Mouse (Mus musculus) MEL (cell line): ENCODE data around the gene Aen. TPM values are rescaled to one million over a fixed set of nuclear protein-coding genes. Genes with fewer than 3 reads are reported as not detected.

ENCODE experiments used
- DNase-seq: peaks from one replicate; pipeline ENCODE4 v3.0.0; 2011; ENCODE audit warnings: low read depth, low spot score
- H3K27ac ChIP-seq: 2 replicates; pipeline ENCODE4 v1.5.1; 2012; ENCODE audit warnings: low read depth, mild to moderate bottlenecking, control low read depth, low read length, moderate library complexity; ENCODE audit not compliant: control insufficient read depth
- H3K27me3 ChIP-seq, 2 experiments: fragments of 150-350 bp in 1 of 2; sonication (generic) in 1 of 2; 2 replicates each; pipeline ENCODE4 v1.6.1; 2012; ENCODE audit warnings: low read length in 2 of 2, mild to moderate bottlenecking in 2 of 2, improper control_type of control experiment in 1 of 2, moderate library complexity in 1 of 2; ENCODE audit not compliant: insufficient read depth in 2 of 2, control insufficient read depth in 1 of 2
- H3K36me3 ChIP-seq, 2 experiments: 2 replicates each; pipeline ENCODE4 v1.6.1; 2012 to 2014; ENCODE audit warnings: low read length in 2 of 2, improper control_type of control experiment in 1 of 2, inconsistent platforms in 1 of 2, mild to moderate bottlenecking in 1 of 2; ENCODE audit not compliant: insufficient read depth in 2 of 2, control insufficient read depth in 1 of 2
- H3K4me1 ChIP-seq, 2 experiments: fragments of 150-350 bp in 1 of 2; sonication (generic) in 1 of 2; 2 replicates each; pipeline ENCODE4 v1.6.1; 2012; ENCODE audit warnings: low read length in 2 of 2, improper control_type of control experiment in 1 of 2, mild to moderate bottlenecking in 1 of 2; ENCODE audit not compliant: insufficient read depth in 2 of 2, control insufficient read depth in 1 of 2
- H3K4me3 ChIP-seq, 2 experiments: fragments of 150-350 bp in 1 of 2; sonication (generic) in 1 of 2; 2 replicates each; pipeline ENCODE4 v1.5.1; 2012; ENCODE audit warnings: low read depth in 2 of 2, low read length in 2 of 2, mild to moderate bottlenecking in 2 of 2, moderate library complexity in 2 of 2, control low read depth in 1 of 2, improper control_type of control experiment in 1 of 2; ENCODE audit not compliant: control insufficient read depth in 1 of 2, insufficient read depth in 1 of 2
- H3K79me2 ChIP-seq: 2 replicates; pipeline ENCODE4 v1.6.1; 2012; ENCODE audit warnings: mild to moderate bottlenecking, low read length, moderate library complexity; ENCODE audit not compliant: control insufficient read depth, poor library complexity, insufficient read depth
- H3K9ac ChIP-seq: 2 replicates; pipeline ENCODE4 v1.6.1; 2012; ENCODE audit warnings: low read depth, mild to moderate bottlenecking, control low read depth, low read length, moderate library complexity; ENCODE audit not compliant: control insufficient read depth, poor library complexity, severe bottlenecking
- H3K9me3 ChIP-seq: fragments of 150-350 bp; sonication (generic); replicated peaks from 2 replicates; pipeline ENCODE4 v1.6.1; 2012; ENCODE audit warnings: mild to moderate bottlenecking, low read length, improper control_type of control experiment, moderate library complexity; ENCODE audit not compliant: insufficient read depth
- CHD2 ChIP-seq: IDR thresholded peaks from 2 replicates; pipeline ENCODE4 v1.6.1; 2011; ENCODE audit warnings: low read length, improper control_type of control experiment
- CTCF ChIP-seq, 3 experiments: IDR thresholded peaks in 2 of 3; conservative IDR thresholded peaks in 1 of 3; 2 replicates each; pipeline ENCODE4 v1.5.1; 2011 to 2012; ENCODE audit warnings: low read length in 3 of 3, low read depth in 2 of 3, mild to moderate bottlenecking in 2 of 3, improper control_type of control experiment in 1 of 3, inconsistent platforms in 1 of 3, mixed read lengths in 1 of 3, moderate library complexity in 1 of 3; ENCODE audit not compliant: control insufficient read depth in 1 of 3, insufficient read depth in 1 of 3, poor library complexity in 1 of 3, severe bottlenecking in 1 of 3
- ETS1 ChIP-seq: IDR thresholded peaks from 2 replicates; pipeline ENCODE4 v1.6.1; 2012; ENCODE audit warnings: low read depth, mild to moderate bottlenecking, inconsistent platforms, low read length, improper control_type of control experiment, moderate library complexity
- GABPA ChIP-seq: IDR thresholded peaks from 2 replicates; pipeline ENCODE4 v1.6.1; 2012; ENCODE audit warnings: low read depth, mild to moderate bottlenecking, inconsistent platforms, low read length, improper control_type of control experiment, moderate library complexity
- GATA1 ChIP-seq: IDR thresholded peaks from 2 replicates; pipeline ENCODE4 v1.6.1; 2011; ENCODE audit warnings: low read depth, low read length, improper control_type of control experiment
- HCFC1 ChIP-seq: IDR thresholded peaks from 2 replicates; pipeline ENCODE4 v1.6.1; 2012; ENCODE audit warnings: low read depth, mild to moderate bottlenecking, inconsistent platforms, low read length, improper control_type of control experiment, moderate library complexity
- MAFK ChIP-seq: IDR thresholded peaks from 2 replicates; pipeline ENCODE4 v1.6.1; 2011; ENCODE audit warnings: low read depth, mild to moderate bottlenecking, low read length, improper control_type of control experiment, borderline replicate concordance
- MAZ ChIP-seq: IDR thresholded peaks from 2 replicates; pipeline ENCODE4 v1.6.1; 2012; ENCODE audit warnings: low read depth, mild to moderate bottlenecking, inconsistent platforms, low read length, improper control_type of control experiment
- MEF2A ChIP-seq: IDR thresholded peaks from 2 replicates; pipeline ENCODE4 v1.6.1; 2014; ENCODE audit warnings: low read depth, mild to moderate bottlenecking, inconsistent platforms, low read length, improper control_type of control experiment; ENCODE audit not compliant: poor library complexity, insufficient replicate concordance, severe bottlenecking; ENCODE audit errors: extremely low read depth
- MYC ChIP-seq: IDR thresholded peaks from 2 replicates; pipeline ENCODE4 v1.6.1; 2011; ENCODE audit warnings: low read depth, mild to moderate bottlenecking, low read length, improper control_type of control experiment, moderate library complexity
- POLR2A ChIP-seq, 2 experiments: IDR thresholded peaks; 2 replicates each; pipeline ENCODE4 v1.6.1; 2011 to 2012; ENCODE audit warnings: low read length in 2 of 2, mild to moderate bottlenecking in 2 of 2, control low read depth in 1 of 2, improper control_type of control experiment in 1 of 2, low read depth in 1 of 2, moderate library complexity in 1 of 2; ENCODE audit not compliant: control insufficient read depth in 1 of 2, insufficient read depth in 1 of 2, poor library complexity in 1 of 2
- POLR2AphosphoS5 ChIP-seq: IDR thresholded peaks from 2 replicates; pipeline ENCODE4 v1.6.1; 2012; ENCODE audit warnings: low read depth, borderline replicate concordance, mild to moderate bottlenecking, inconsistent platforms, low read length, moderate library complexity, mixed read lengths
- RCOR1 ChIP-seq: IDR thresholded peaks from 2 replicates; pipeline ENCODE4 v1.6.1; 2012; ENCODE audit warnings: low read depth, mild to moderate bottlenecking, inconsistent platforms, low read length, improper control_type of control experiment
- TCF12 ChIP-seq: IDR thresholded peaks from 2 replicates; pipeline ENCODE4 v1.6.1; 2014; ENCODE audit warnings: low read depth, mild to moderate bottlenecking, inconsistent platforms, low read length, improper control_type of control experiment, moderate library complexity
- USF1 ChIP-seq: IDR thresholded peaks from 2 replicates; pipeline ENCODE4 v1.6.1; 2014; ENCODE audit warnings: low read depth, mild to moderate bottlenecking, inconsistent platforms, low read length, improper control_type of control experiment, moderate library complexity
- ZKSCAN1 ChIP-seq: IDR thresholded peaks from 2 replicates; pipeline ENCODE4 v1.6.1; 2012; ENCODE audit warnings: low read depth, mild to moderate bottlenecking, inconsistent platforms, low read length, improper control_type of control experiment, moderate library complexity
- polyA plus RNA-seq, 2 experiments: library from polyadenylated mRNA; stranded (reverse) in 1 of 2; unstranded in 1 of 2; fragments of >175 nt in 1 of 2; fragments of >200 nt in 1 of 2; gene quantifications; 2 replicates each; pipeline versions ENCODE4 v1.2.1 to v1.2.4; 2012; ENCODE audit warnings: low replicate concordance in 2 of 2, low read depth in 1 of 2; ENCODE audit not compliant: insufficient read length in 2 of 2, insufficient read depth in 1 of 2, missing spikeins in 1 of 2
- total RNA-seq: library from RNA; depleted of rRNA; stranded (reverse); fragments of 300-350 nt; gene quantifications from 2 replicates; pipeline ENCODE4 v1.2.3, GENCODE M21; 2012

Gene Aen
- total and polyA plus RNA-seq, 3 experiments, result 95.9 to 97.7 TPM; not detected in 1

DNA sequence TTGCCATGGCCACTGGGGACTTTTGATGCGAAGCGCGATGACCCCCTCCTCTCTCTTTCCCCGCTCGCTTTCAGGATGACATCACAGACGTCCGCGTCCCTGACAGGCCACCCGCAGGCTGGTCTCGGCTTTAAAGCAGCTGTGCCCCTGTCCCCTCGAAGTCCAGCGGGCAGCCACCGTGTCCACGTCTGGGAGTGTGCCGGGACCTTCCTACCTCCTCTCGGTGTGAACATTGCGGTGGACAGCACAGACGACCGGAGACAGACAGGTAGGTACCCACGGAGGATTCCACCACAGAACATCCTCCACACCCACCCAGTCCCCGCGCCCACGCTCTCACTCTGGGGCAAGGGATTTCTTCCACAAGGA is 13.2 kb upstream of the Aen start:
- H3K4me3 ChIP-seq, result no peak overlapping the region
- no peaks in the 10 kb centered on the region for H3K36me3 ChIP-seq
- H3K9me3 ChIP-seq, result no peaks in the 10 kb centered on the region
- H3K27ac ChIP-seq, result no peak overlapping the region
- no peak for DNase-seq
- H3K9ac ChIP-seq, result no peak overlapping the region
- no peak for TF ChIP-seq MAFK
- H3K4me1 ChIP-seq, result no peaks in the 10 kb centered on the region
- H3K79me2 ChIP-seq, result no peaks in the 10 kb centered on the region
- H3K27me3 ChIP-seq, result peaks cover 3 to 6% of the 10 kb centered on the region in 2 experiments

DNA sequence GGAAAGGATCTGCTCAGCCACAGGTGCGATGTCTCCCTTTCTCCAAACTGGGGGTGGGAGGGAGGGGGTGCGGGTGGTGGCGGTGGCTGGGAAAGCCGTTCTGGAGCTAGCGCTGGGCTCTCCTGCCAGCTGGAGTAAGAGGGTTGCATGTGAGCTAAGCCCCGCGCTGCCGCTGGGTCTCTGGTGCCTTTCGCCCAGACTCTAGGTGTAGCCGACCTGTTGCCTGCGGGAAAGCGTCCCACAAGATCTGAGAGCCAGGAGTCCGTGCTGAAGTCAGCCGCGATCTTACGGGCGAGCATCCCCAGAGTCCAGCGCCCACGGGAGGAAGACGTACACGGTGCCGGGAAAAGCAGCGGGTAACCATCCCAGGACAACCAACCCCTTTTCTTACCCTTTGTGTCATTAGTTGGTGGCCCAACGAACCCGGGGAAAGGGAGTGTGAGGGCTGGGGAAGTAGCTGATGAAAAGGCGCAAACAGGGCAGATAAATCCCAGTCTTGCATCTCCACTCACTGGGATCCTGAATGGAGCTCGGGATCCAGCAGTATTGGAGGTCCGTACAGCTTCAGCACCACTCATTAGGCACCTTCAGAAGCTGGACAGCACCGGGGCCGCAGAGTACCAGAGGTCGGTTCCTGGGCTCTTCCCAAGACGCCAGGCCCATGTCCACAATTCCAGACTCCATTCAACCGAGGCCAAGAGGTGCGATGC is 12.5 kb upstream of the Aen start:
- TF ChIP-seq GATA1 (no peak), RCOR1 (no peak), HCFC1 (no peak), TCF12 (no peak), CTCF (IDR thresholded peaks at IDR 0.05 in 2 of 3, conservative IDR thresholded peaks at IDR 0.05 in 1 of 3; ENCODE audit: control insufficient read depth in 1 of 3, insufficient read depth in 1 of 3, low read depth in 2 of 3, low read length in 3 of 3, poor library complexity in 1 of 3, severe bottlenecking in 1 of 3) (no peak), POLR2A (IDR thresholded peaks at IDR 0.05; ENCODE audit: control insufficient read depth in 1 of 2, insufficient read depth in 1 of 2, low read depth in 1 of 2, low read length in 2 of 2, poor library complexity in 1 of 2) (no peak), MAFK (no peak), MYC (no peak), CHD2 (no peak), MAZ (no peak), MEF2A (no peak), USF1 (no peak), GABPA (no peak), ETS1 (no peak), POLR2AphosphoS5 (no peak), ZKSCAN1 (no peak)
- H3K27me3 ChIP-seq, result peaks cover 3 to 6% of the 10 kb centered on the region in 2 experiments

More for the DNA sequence above, 12.5 kb upstream of the Aen start:
- Histone ChIP-seq H3K9ac (no peak overlapping the region), H3K27ac (no peak overlapping the region), H3K9me3 (no peaks in the 10 kb centered on the region), H3K79me2 (no peaks in the 10 kb centered on the region), H3K4me1 (no peaks in the 10 kb centered on the region), H3K4me3 (no peak overlapping the region), H3K36me3 (no peaks in the 10 kb centered on the region)
- no peak for DNase-seq
